Mouse (Mus musculus): ENCODE measurements around the gene Llgl2.

- TF ChIP-seq POLR2A (IDR thresholded peaks at IDR 0.05; ENCODE audit: insufficient read depth, low read depth, low read length) = no peak
- TF ChIP-seq CTCF (IDR thresholded peaks at IDR 0.05) = no peak
- no peak for TF ChIP-seq EP300 (IDR thresholded peaks at IDR 0.05; ENCODE audit: insufficient read depth, low read depth, low read length)
Measured at GRCm38 (mm10) chr11:115843141-115843890, 19.5 kb downstream of the Llgl2 start.
